Mouse (Mus musculus): ENCODE measurements around the gene Rpa2.

DNA sequence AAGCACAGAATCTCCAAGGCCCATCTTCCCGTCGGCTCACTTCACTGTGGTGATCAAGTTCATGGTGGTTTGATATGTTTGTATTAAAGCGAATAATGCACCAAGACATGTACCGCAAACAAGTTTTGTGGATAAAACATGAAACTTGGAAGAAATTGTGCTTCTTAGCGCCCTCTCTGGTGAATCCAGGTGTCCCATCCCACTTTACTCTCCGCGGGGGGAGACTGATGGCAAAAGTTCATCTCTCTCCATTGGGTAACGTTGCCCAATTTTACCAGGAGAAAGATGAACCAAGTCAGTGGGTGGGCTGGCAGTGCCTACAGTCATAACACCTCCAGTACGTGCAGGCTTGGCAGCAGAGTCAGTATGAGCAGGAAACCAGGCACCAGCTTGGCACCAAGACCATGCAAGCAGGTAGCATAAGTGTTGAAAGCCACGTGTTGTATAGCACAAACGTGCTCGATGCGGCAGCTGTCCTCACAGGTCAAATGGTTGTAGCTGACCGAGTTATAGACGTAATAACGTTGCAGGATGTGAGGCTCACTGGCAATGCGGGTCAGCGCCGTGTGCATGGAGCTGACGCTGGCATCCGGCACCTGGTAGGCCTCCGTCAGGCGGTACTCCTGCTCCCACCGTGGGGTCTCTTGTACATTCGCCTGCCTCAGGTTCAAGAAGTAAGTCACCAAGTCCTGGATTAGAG is 34.9 kb upstream of the Rpa2 start:
- TF ChIP-seq CTCF (IDR thresholded peaks at IDR 0.05; ENCODE audit: low read depth) (0 out of 2 replicates have a peak, but pooled peaks have one; percentile 11), EP300 (IDR thresholded peaks at IDR 0.05; ENCODE audit: low read depth) (no peak)
